Mouse (Mus musculus) heart, adult 2 months (tissue): ENCODE measurements at regions not wholly inside any gene's neighbourhood (a gene's known extent, or its start where the extent isn't known, plus 50 kb on each side); places are given as distances from the start of the nearest gene placed in this dataset.

Experiments used
- CTCF ChIP-seq: fragments of 200-600 bp; IDR thresholded peaks from 2 replicates; pipeline ENCODE4 v1.8.1; 2022; ENCODE audit warnings: antibody characterized with exemption, mild to moderate bottlenecking, moderate library complexity
- EP300 ChIP-seq: fragments of 200-500 bp; IDR thresholded peaks from 2 replicates; pipeline ENCODE4 v1.6.1; 2011; ENCODE audit warnings: low read depth, low read length, control low read depth; ENCODE audit not compliant: insufficient read depth
- POLR2A ChIP-seq: fragments of 200-500 bp; IDR thresholded peaks from 2 replicates; pipeline ENCODE4 v1.6.1; 2011; ENCODE audit warnings: mild to moderate bottlenecking, low read depth, low read length, control low read depth; ENCODE audit not compliant: insufficient read depth

DNA sequence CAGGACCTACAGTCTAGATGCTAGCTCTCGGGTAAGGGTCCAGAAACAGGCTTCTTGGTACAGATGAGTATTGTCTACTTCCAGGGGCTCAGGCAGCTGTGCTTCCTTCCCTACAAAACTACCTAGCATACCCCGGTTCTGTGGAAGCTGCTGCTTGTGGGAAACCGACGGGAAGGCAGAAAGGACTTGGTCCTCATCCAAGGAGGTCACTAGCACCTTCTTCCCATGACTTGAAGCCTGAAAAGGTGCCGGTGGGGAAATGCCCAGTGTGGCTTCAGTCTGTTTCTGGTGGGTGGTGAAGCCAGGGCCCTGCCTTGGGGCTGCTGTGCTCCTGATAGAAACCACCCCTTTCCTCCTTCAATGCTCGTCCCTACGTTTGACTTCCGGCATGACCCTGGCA, 107.5 kb downstream of the Tex29 start:
- no peak for TF ChIP-seq CTCF
- TF ChIP-seq POLR2A: no peak
- TF ChIP-seq EP300: no peak
